Mouse (Mus musculus): Measurements from ENCODE around the gene Tll1.

GRCm38 (mm10) chr8:64041303-64041884, 164.7 kb downstream of the Tll1 start:
- TF ChIP-seq CTCF (IDR thresholded peaks at IDR 0.05; ENCODE audit: low read depth, low read length) (no peak), POLR2A (IDR thresholded peaks at IDR 0.05; ENCODE audit: insufficient read depth, low read length) (no peak), EP300 (IDR thresholded peaks at IDR 0.05; ENCODE audit: insufficient read depth, low read depth, low read length) (no peak)
